ENCODE assay signal across 23 mouse cellular contexts in genomic region chr1:81675576-81676342, GRCm38 (mm10).
DNase-seq lines count a peak whose midpoint lies in the region; ATAC-seq and TF ChIP-seq lines count a peak whose summit lies in the region.
"Had no signal": no experiment of that assay in that cellular context is flagged by ENCODE, and none has a peak within 500 bp of the region (broad histone marks: within the 10 kb centered on the region; RNA-seq: fewer than 3 reads in every experiment).

No protein-coding gene starts in this region.

- H3K79me2 ChIP-seq in liver, adult 2 months (ENCODE audit: control insufficient read depth, insufficient read depth, low read length) = no peaks in the 10 kb centered on the region

- no peaks in the 10 kb centered on the region for H3K27me3 ChIP-seq in liver, adult 2 months (ENCODE audit: control insufficient read depth, insufficient read depth, low read length)
- no peaks in the 10 kb centered on the region for H3K27me3 ChIP-seq in liver, postnatal 0 days (ENCODE audit: insufficient read depth, low read length)
- no peaks in the 10 kb centered on the region for H3K27me3 ChIP-seq in hindbrain, embryonic 16.5 days (replicated peaks; ENCODE audit: control insufficient read depth, insufficient read depth, low read length)
- H3K27me3 ChIP-seq: liver, embryonic 15.5 days; midbrain, embryonic 12.5 days; Patski had no signal

- no peaks in the 10 kb centered on the region for H3K36me3 ChIP-seq in liver, adult 2 months (ENCODE audit: control insufficient read depth, insufficient read depth, low read length)
- H3K36me3 ChIP-seq in liver, postnatal 0 days (replicated peaks; ENCODE audit: insufficient read depth, low read length) = no peaks in the 10 kb centered on the region
- H3K36me3 ChIP-seq in hindbrain, embryonic 16.5 days (ENCODE audit: control insufficient read depth, insufficient read depth, low read length) = no peaks in the 10 kb centered on the region
- H3K36me3 ChIP-seq: heart, embryonic 10.5 days; liver, embryonic 15.5 days; midbrain, embryonic 12.5 days had no signal

- TF ChIP-seq EP300 in liver, postnatal 0 days (IDR thresholded peaks at IDR 0.05; ENCODE audit: low read depth) = no peak

- 55% methylated on average over 5 of the region's 5 CpGs for WGBS in liver, adult 2 months
- 61% methylated on average over 5 of the region's 5 CpGs for WGBS in liver, postnatal 0 days (ENCODE audit: insufficient replicate concordance)
- WGBS in hindbrain, embryonic 16.5 days = 76% methylated on average over 5 of the region's 5 CpGs

- ATAC-seq in liver, postnatal 0 days = no peak
- no peak for ATAC-seq in hindbrain, embryonic 16.5 days
- ATAC-seq: forebrain, postnatal 0 days; Patski had no signal

- TF ChIP-seq POLR2A in liver, adult 2 months (IDR thresholded peaks at IDR 0.05; ENCODE audit: extremely low read depth, insufficient read depth, low read length) = no peak

- no peak overlapping the region for H3K9ac ChIP-seq in liver, adult 2 months (ENCODE audit: low read depth, low read length)
- H3K9ac ChIP-seq in liver, postnatal 0 days (replicated peaks) = no peak overlapping the region
- H3K9ac ChIP-seq in hindbrain, embryonic 16.5 days (ENCODE audit: low read depth, low read length) = no peak overlapping the region
- H3K9ac ChIP-seq: forebrain, postnatal 0 days; hindbrain, embryonic 14.5 days; liver, embryonic 15.5 days; midbrain, embryonic 12.5 days had no signal

- H3K4me1 ChIP-seq in liver, adult 2 months (ENCODE audit: control insufficient read depth, insufficient read depth, low read length) = no peaks in the 10 kb centered on the region
- H3K4me1 ChIP-seq in liver, postnatal 0 days (ENCODE audit: insufficient read depth) = no peaks in the 10 kb centered on the region
- H3K4me1 ChIP-seq in hindbrain, embryonic 16.5 days (ENCODE audit: control insufficient read depth, insufficient read depth, low read depth, low read length) = no peaks in the 10 kb centered on the region
- H3K4me1 ChIP-seq: heart, embryonic 10.5 days; liver, embryonic 15.5 days; midbrain, embryonic 12.5 days had no signal

- no peak overlapping the region for H3K4me3 ChIP-seq in liver, adult 2 months (ENCODE audit: insufficient read depth, low read depth, low read length)
- H3K4me3 ChIP-seq in liver, postnatal 0 days (ENCODE audit: low read depth, low read length) = no peak overlapping the region
- no peak overlapping the region for H3K4me3 ChIP-seq in hindbrain, embryonic 16.5 days (ENCODE audit: low read length)
- H3K4me3 ChIP-seq: heart, embryonic 10.5 days; liver, embryonic 15.5 days; midbrain, embryonic 12.5 days had no signal

- TF ChIP-seq CTCF in liver, adult 2 months (IDR thresholded peaks at IDR 0.05; ENCODE audit: low read depth, low read length) = no peak
- TF ChIP-seq CTCF in liver, postnatal 0 days (IDR thresholded peaks at IDR 0.05; ENCODE audit: low read depth) = no peak

- H3K9me3 ChIP-seq in liver, postnatal 0 days (ENCODE audit: low read length) = no peaks in the 10 kb centered on the region
- H3K9me3 ChIP-seq in hindbrain, embryonic 16.5 days (ENCODE audit: control insufficient read depth, low read length) = no peaks in the 10 kb centered on the region
- H3K9me3 ChIP-seq: heart, embryonic 10.5 days; liver, embryonic 15.5 days; midbrain, embryonic 12.5 days had no signal

- H3K27ac ChIP-seq in liver, adult 2 months (replicated peaks; ENCODE audit: insufficient read depth, low read depth, low read length) = no peak overlapping the region
- H3K27ac ChIP-seq in liver, postnatal 0 days (ENCODE audit: low read depth) = no peak overlapping the region
- no peak overlapping the region for H3K27ac ChIP-seq in hindbrain, embryonic 16.5 days (ENCODE audit: low read depth, low read length)
- H3K27ac ChIP-seq: heart, embryonic 10.5 days; hindbrain, embryonic 14.5 days; liver, embryonic 15.5 days; midbrain, embryonic 12.5 days had no signal

- DNase-seq in adrenal gland, postnatal 10 days = peak; percentile 9
- DNase-seq in adrenal gland, postnatal 4 days (ENCODE audit: low spot score in 2 of 2) = no peak
- DNase-seq in liver, adult 2 months (ENCODE audit: extremely low read depth, low read depth, low spot score) = peak; percentile 55
- no peak for DNase-seq in liver, postnatal 0 days
- DNase-seq in NIH3T3 (ENCODE audit: low read depth) = peak; percentile 39
- DNase-seq in fat pad, adult 2 months (ENCODE audit: extremely low read depth, low read depth, low spot score) = peak; percentile 88
- no peak for DNase-seq in kidney, postnatal 25 days
- DNase-seq: cerebellum, adult 8-10 months; cerebellum, postnatal 36 days; embryo, embryonic 11 days; forebrain, postnatal 0 days; gastrocnemius, postnatal 25 days; heart, postnatal 4 days; kidney, adult 8-10 months; kidney, postnatal 4 days; thymus, adult 18-20 months; thymus, postnatal 4 days had no signal

- H3K4me2 ChIP-seq in liver, postnatal 0 days (ENCODE audit: low read depth, low read length) = no peak overlapping the region
- no peak overlapping the region for H3K4me2 ChIP-seq in hindbrain, embryonic 16.5 days (ENCODE audit: low read length)
- H3K4me2 ChIP-seq: hindbrain, embryonic 14.5 days; liver, embryonic 15.5 days; midbrain, embryonic 12.5 days had no signal

Comparison
In these comparisons a context has a peak if more than half of its experiments do, and no peak if none do; other contexts are left out.
1. DNase-seq: peak in adrenal gland, postnatal 10 days (single experiment), liver, adult 2 months (single experiment), NIH3T3 (single experiment) and fat pad, adult 2 months (single experiment); none in adrenal gland, postnatal 4 days (0 of 2), liver, postnatal 0 days (single experiment) and kidney, postnatal 25 days (0 of 2).